Mouse (Mus musculus) ES-E14 (cell line): ENCODE data around the gene Avil.

ENCODE experiments used
- CHD2 ChIP-seq: IDR thresholded peaks from 2 replicates; pipeline ENCODE4 v1.6.1; 2014; ENCODE audit warnings: mild to moderate bottlenecking, low read depth, low read length, inconsistent platforms
- HCFC1 ChIP-seq: IDR thresholded peaks from 2 replicates; pipeline ENCODE4 v1.6.1; 2012; ENCODE audit warnings: low read length, inconsistent platforms, borderline replicate concordance; ENCODE audit not compliant: insufficient read depth
- MAFK ChIP-seq: IDR thresholded peaks from 2 replicates; pipeline ENCODE4 v1.6.1; 2014; ENCODE audit warnings: mild to moderate bottlenecking, low read depth, low read length, inconsistent platforms; ENCODE audit not compliant: insufficient read depth
- ZC3H11A ChIP-seq: IDR thresholded peaks from 2 replicates; pipeline ENCODE4 v1.6.1; 2012; ENCODE audit warnings: low read depth, mild to moderate bottlenecking, inconsistent platforms, low read length, borderline replicate concordance
- ZNF384 ChIP-seq: IDR thresholded peaks from 2 replicates; pipeline ENCODE4 v1.6.1; 2012; ENCODE audit warnings: low read depth, low read length, inconsistent platforms

GRCm38 (mm10) chr10:127017071-127017470, 16.6 kb downstream of the Avil start:
- no peak for TF ChIP-seq MAFK
- no peak for TF ChIP-seq CHD2
- TF ChIP-seq HCFC1 = no peak
- TF ChIP-seq ZNF384 = no peak
- TF ChIP-seq ZC3H11A = no peak
